Mouse (Mus musculus) bone marrow, adult 2 months (tissue): Measurements from ENCODE around the gene Otulin. TPM values are rescaled to one million over a fixed set of nuclear protein-coding genes. Genes with fewer than 3 reads are reported as not detected.

ENCODE experiments used
- H3K27ac ChIP-seq: fragments of 200-500 bp; 2 replicates; pipeline ENCODE4 v1.5.1; 2012; ENCODE audit warnings: low read depth, mild to moderate bottlenecking, control low read depth, inconsistent platforms, low read length; ENCODE audit not compliant: control insufficient read depth, poor library complexity, insufficient read depth
- H3K4me1 ChIP-seq: fragments of 200-500 bp; 2 replicates; pipeline ENCODE4 v1.6.1; 2011; ENCODE audit warnings: low read length; ENCODE audit not compliant: control insufficient read depth, insufficient read depth
- H3K4me3 ChIP-seq: fragments of 200-500 bp; replicated peaks from 2 replicates; pipeline ENCODE3; 2011; ENCODE audit warnings: mild to moderate bottlenecking, low read depth, low read length, control low read depth; ENCODE audit not compliant: control insufficient read depth
- CTCF ChIP-seq: fragments of 200-500 bp; IDR thresholded peaks from 2 replicates; pipeline ENCODE4 v1.5.1; 2011; ENCODE audit warnings: low read length, control low read depth; ENCODE audit not compliant: control insufficient read depth, insufficient read depth
- POLR2A ChIP-seq: fragments of 200-500 bp; IDR thresholded peaks from 2 replicates; pipeline ENCODE4 v1.6.1; 2011; ENCODE audit warnings: low read depth, mild to moderate bottlenecking, control low read depth, low read length, borderline replicate concordance; ENCODE audit not compliant: control insufficient read depth
- WGBS: fragments of 180-500 bp; shearing (Covaris S2); methylation state at CpG from one replicate; pipeline ENCODE4 v1.1.7; 2018; 5-methylcytosine and 5-hydroxymethylcytosine counted together
- polyA plus RNA-seq: library from polyadenylated mRNA; stranded (reverse); fragments of >200 nt; gene quantifications from 2 replicates; pipeline ENCODE4 v1.2.4, GENCODE M21; 2011; ENCODE audit warnings: low replicate concordance; ENCODE audit not compliant: missing spikeins, insufficient read depth, insufficient read length

Gene Otulin
- polyA plus RNA-seq, 1 experiment: 40.7 TPM

DNA sequence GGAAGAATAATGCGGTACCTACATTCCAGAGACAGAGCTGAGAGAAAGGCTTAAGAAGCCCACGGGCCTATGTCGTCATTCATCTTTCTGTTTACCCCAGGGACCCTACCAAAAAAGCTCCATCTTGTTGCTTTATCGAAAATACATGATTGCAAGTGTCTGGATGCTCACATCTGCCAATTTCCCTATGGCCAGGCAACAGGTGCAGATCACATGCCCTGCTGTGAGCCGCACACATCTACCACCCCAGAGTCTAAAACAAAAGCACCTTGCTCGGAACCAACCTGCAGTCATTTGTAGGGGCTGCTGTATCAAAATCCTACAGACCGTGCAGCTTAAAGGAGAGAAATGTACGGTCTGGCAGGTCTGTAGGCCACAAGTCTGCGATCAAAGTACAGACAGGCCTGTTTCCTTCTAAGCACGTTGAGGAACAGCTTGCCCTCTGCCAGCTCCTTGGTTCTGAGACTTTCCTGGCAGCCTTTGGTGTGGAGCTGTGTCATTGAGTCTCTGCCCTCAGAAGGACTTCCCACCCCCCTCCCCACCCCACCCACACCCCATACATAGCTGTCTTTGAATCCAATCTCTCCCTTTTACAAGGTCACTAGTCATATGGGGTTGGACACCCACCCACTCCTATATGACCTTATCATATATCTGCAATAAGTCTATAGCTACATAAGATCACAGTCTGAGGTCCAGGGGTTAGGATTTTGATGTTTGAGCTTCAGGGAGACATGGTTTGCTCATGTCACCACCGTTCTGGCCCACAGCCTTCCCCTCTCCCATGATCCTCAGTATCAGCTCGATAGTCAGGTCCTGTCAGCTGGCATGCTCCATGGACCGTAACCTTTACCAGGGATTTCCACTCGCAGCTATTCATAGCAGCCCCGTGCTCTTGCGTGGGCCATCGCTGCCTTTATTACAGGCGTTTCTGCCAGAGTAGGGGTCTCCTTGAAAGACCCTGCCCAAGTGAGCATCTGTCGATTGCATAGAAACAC lies 79.1 kb downstream of the Otulin start:
- Histone ChIP-seq H3K4me3 (no peak overlapping the region), H3K4me1 (no peaks in the 10 kb centered on the region; the same call in 1 of the 2 replicates), H3K27ac (no peak overlapping the region)
- 90% methylated on average over 19 of the region's 19 CpGs for WGBS
- no peak for TF ChIP-seq CTCF
- TF ChIP-seq POLR2A: no peak

DNA sequence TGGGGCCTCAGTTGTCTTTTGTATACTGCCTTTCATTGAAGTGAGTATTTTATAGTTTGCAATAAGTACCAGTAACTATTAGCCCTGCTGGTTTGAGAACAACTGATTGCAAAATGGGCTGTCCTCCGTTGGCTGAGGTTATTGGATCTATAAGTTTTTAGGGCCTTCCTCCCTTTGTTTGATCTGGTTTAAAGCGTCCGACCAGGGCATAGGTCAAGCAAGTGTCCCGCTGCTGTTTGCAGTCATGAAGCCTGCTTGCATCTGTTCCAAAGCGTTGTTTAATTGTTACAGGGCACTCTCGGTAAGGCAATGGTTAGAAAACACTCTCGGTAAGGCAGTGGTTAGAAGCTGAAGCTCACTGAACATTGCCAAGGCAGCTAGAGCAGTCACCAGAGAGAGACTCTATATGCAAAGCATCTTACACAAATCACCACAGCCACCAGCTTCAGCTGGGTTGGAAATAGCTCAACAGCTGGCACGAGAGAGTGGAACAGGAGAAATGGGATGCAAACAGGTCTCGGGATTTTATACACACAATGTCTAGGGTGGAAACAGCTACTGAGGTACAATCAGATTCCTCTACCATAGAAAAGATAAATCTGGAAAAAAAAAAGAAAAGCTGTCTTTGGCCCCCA lies 80.0 kb downstream of the Otulin start:
- H3K4me1 ChIP-seq: no peaks in the 10 kb centered on the region; the same call in 1 of the 2 replicates
- TF ChIP-seq POLR2A: no peak
- no peak for TF ChIP-seq CTCF
- H3K4me3 ChIP-seq: no peak overlapping the region
- 88% methylated on average over 9 of the region's 9 CpGs for WGBS
- H3K27ac ChIP-seq: no peak overlapping the region

DNA sequence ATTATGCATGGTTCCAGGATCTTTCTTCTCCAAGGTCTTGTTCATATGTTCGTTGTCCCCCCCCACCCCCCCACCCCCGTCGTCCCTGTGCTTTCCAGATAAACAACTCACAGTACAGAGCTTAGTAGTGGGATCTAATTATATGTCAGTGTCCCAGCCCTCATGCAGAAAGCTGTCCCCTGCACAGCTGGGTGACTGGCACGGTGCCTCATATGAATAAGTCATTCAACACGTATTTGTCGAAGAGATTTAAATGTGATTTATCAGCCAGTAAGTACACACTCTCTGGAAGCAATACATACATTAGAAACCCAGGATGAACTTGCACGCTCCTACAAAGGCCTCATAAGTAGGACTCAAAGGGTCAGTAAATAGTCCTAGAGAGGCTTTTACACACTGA lies 80.6 kb downstream of the Otulin start:
- no peak overlapping the region for H3K27ac ChIP-seq
- H3K4me3 ChIP-seq: no peak overlapping the region
- TF ChIP-seq CTCF (no peak), POLR2A (no peak)
- no peaks in the 10 kb centered on the region; the same call in 1 of the 2 replicates for H3K4me1 ChIP-seq
- 88% methylated on average over 7 of the region's 7 CpGs for WGBS

DNA sequence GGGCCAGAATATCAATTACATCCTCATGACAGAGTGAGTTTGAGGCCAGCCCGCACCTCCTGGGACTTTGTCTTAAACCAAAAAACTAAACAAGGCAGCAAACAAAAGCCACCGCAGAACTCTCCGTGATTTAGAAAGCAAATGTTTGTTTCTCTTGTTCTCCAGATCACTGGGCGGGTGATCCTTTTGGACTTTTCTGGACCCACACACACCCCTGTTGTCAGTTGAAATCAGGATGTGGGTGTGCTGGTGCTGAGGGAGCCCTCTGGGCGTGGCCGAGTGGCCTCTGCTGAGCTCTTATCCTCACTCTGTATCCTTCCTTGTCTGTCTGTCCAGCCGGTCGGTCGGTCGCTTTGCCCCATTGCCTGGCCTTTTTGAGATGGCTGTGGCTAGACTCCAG lies 81.4 kb downstream of the Otulin start:
- 68% methylated on average over 10 of the region's 10 CpGs for WGBS
- no peak for TF ChIP-seq POLR2A
- TF ChIP-seq CTCF: no peak
- H3K4me1 ChIP-seq: no peaks in the 10 kb centered on the region; the same call in 1 of the 2 replicates
- H3K4me3 ChIP-seq: no peak overlapping the region
- no peak overlapping the region for H3K27ac ChIP-seq

DNA sequence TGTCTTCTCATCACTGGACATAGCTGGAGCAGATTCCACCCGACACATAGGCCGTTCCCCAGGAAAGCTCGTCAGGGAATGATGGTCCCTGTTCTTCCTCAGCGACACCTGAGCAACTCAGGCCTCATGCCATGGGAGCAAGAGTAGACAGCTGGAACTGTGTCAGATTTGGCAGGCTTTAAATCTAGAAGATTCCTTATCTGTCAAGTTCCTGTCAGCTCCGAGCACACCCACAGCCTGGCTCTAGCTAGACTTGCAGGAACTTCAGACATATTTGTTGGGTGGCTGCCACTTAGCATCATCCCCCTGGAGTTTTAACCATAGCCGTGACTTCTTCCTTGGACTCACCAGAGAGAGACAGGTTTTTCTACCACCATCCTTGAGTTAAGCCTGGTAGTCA lies 82.4 kb downstream of the Otulin start:
- Histone ChIP-seq H3K4me3 (no peak overlapping the region), H3K4me1 (no peaks in the 10 kb centered on the region; the same call in 1 of the 2 replicates), H3K27ac (no peak overlapping the region)
- no peak for TF ChIP-seq POLR2A
- TF ChIP-seq CTCF: no peak
- WGBS: 87% methylated on average over 6 of the region's 6 CpGs

DNA sequence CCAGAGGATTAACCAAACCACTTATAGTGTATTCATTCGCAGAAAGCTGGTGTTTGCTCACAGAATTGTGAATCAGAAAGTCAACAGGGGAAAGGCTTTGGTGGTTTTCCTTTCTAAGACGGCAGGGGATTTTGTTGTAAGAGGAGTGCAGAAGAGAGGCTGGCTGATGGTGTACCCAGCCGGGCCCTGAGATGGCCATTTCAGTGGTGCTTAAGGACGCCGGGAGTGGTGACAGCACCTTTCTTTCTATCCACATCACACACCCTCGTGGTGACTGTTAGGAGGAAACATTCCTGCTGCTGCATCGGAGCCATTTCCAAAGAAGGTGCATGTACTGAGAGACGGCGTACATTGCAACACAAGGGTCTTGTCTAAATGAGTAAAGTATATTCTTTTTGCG lies 85.3 kb downstream of the Otulin start:
- Histone ChIP-seq H3K27ac (no peak overlapping the region), H3K4me3 (no peak overlapping the region), H3K4me1 (no peaks in the 10 kb centered on the region; the same call in 1 of the 2 replicates)
- no peak for TF ChIP-seq POLR2A
- no peak for TF ChIP-seq CTCF
- 91% methylated on average over 10 of the region's 10 CpGs for WGBS

DNA sequence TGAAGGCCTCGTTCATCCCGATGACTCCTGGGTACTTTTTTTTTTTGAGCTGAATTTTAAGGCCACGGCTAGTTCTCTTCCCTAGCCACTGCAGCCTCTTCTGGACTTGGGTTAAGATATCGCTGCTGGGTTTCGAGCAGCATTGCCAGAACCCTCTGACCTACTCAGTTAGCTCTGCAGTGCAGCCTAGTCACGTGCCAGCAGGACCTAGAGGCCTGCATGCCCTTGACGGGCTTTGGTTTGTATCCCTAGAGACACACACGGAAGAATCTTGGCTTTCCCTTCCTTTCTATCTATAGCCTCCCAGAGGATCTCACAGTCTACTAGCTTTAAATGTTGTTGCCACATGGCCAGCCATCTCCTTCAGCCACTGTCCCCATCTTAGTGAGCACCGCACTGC lies 90.7 kb downstream of the Otulin start:
- Histone ChIP-seq H3K4me1 (no peaks in the 10 kb centered on the region), H3K4me3 (no peak overlapping the region), H3K27ac (no peak overlapping the region)
- TF ChIP-seq POLR2A (no peak), CTCF (no peak)
- WGBS: 89% methylated on average over 9 of the region's 9 CpGs

DNA sequence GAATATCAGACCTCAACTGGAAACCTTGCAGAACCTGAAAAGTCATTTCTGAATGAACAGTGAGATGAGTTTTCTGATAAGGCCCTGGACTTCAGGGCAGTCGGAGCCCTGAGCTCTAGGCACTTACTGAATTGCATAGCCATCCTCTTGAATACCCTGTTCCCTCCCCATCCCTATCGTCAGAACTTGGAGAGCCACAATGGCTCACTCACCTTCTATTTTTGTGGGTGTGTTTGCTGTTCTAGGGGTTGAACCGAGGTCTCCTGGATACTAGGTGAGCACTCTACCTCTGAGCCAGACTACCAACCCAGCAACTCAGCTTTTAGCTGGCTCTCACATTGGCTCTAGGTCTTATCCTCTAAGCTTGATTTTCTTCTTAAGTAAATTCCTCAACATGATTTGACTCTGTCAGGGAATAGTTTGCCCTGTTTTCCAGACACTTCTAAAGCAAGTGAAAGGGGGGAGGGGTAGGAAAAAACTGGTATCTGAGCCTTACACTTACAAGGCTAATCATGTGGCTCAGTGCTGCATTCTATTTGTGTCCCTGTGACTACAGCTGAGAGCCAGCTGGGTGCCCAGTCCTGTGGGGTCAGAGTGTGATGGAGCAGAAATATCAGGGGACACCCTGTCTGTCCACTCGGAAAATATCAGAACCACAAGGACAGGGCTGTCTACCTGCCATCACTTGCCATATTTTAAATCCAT lies 92.8 kb downstream of the Otulin start:
- 77% methylated on average over 4 of the region's 4 CpGs for WGBS

More for the DNA sequence above, 92.8 kb downstream of the Otulin start:
- Histone ChIP-seq H3K4me1 (no peaks in the 10 kb centered on the region), H3K27ac (no peak overlapping the region), H3K4me3 (no peak overlapping the region)
- TF ChIP-seq CTCF: no peak
- no peak for TF ChIP-seq POLR2A
